Mouse (Mus musculus): ENCODE data around the gene Chst8. TPM values are rescaled to one million over a fixed set of nuclear protein-coding genes. Genes with fewer than 3 reads are reported as not detected.
A peak's percentile ranks its signal among the peaks of the same experiment; 100 is the strongest.

Chst8 gene
- polyA plus RNA-seq, 1 experiment from 2014 or later: 2.6 TPM

DNA sequence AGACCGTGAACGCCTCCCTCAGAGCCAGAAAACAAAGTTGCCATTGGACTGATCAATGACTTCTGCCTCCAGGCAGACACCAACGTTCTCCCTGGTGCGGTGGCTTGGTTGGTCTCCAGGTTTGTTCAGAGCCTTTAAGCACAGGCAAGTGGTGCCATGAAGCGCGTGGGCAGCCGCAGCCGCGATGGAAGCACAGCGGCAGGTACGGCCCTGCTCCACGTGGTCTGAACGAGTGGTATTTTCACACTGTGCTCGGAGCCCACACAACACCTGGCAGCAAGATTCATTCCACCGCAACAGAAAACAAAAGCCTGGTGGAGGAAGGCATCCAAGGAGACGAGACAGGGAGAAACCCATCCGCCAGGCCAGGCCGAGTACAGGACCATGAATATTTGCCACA, 7.3 kb upstream of the Chst8 start:
- 90% methylated on average over 18 of the region's 18 CpGs for WGBS
- H3K9me3 ChIP-seq (replicated peaks): no peaks in the 10 kb centered on the region
- no peak overlapping the region for H3K27ac ChIP-seq
- H3K4me1 ChIP-seq: peaks cover 5% of the 10 kb centered on the region
- peaks cover 2% of the 10 kb centered on the region for H3K27me3 ChIP-seq (ENCODE audit: low read depth, poor library complexity, severe bottlenecking)
- no peak overlapping the region for H3K4me3 ChIP-seq
- H3K36me3 ChIP-seq: no peaks in the 10 kb centered on the region
- no peak for DNase-seq (ENCODE audit: low spot score)

DNA sequence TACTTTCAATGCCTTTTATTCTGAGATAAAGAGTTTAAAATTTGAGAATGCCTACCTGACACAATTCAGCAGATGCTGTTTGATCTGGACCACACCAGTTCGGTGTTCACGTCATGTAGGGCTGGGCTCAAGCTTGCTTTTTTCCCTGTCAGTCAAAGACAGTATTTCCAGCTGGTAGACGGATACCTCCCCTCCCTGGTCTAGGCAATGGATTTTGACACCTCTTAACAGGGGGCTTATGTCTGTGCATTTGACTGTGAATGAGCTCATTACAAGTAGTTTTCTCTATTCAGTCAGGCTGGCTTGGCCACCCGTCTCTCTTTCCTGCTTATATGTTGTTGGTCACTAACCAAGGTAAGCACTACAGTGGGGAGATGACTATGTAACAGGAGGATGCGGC, 6.1 kb upstream of the Chst8 start:
- H3K36me3 ChIP-seq: no peaks in the 10 kb centered on the region
- H3K9me3 ChIP-seq (replicated peaks): no peaks in the 10 kb centered on the region
- H3K27me3 ChIP-seq (ENCODE audit: low read depth, poor library complexity, severe bottlenecking): peaks cover 13% of the 10 kb centered on the region
- peaks cover 5% of the 10 kb centered on the region for H3K4me1 ChIP-seq
- H3K4me3 ChIP-seq: no peak overlapping the region
- no peak overlapping the region for H3K27ac ChIP-seq
- 81% methylated on average over 5 of the region's 5 CpGs for WGBS
- DNase-seq (ENCODE audit: low spot score): no peak

DNA sequence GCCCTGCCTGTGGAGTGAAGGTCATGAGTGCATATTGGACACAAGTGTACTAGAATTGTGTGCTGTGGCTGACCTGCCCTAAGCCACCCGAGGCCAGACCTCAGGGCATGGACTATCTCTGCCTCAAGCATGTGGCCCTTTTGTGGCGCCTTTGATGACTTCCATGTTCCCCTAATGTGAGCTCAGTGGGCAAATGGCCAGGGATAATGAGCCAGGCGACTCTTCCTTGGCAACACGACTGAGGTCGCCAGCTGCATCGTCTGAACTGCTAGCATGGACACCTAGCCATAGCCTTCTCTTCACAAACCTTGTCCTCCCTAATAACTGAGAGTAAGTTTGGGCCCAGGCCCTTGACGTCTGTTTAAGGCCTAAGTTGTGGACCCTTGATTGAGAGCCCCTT, 4.5 kb upstream of the Chst8 start:
- Histone ChIP-seq H3K4me1 (peaks cover 21% of the 10 kb centered on the region), H3K4me3 (no peak overlapping the region), H3K36me3 (no peaks in the 10 kb centered on the region), H3K27ac (no peak overlapping the region), H3K27me3 (ENCODE audit: low read depth, poor library complexity, severe bottlenecking) (peaks cover 28% of the 10 kb centered on the region), H3K9me3 (replicated peaks) (no peaks in the 10 kb centered on the region)
- DNase-seq (ENCODE audit: low spot score): no peak
- WGBS: 84% methylated on average over 7 of the region's 7 CpGs

DNA sequence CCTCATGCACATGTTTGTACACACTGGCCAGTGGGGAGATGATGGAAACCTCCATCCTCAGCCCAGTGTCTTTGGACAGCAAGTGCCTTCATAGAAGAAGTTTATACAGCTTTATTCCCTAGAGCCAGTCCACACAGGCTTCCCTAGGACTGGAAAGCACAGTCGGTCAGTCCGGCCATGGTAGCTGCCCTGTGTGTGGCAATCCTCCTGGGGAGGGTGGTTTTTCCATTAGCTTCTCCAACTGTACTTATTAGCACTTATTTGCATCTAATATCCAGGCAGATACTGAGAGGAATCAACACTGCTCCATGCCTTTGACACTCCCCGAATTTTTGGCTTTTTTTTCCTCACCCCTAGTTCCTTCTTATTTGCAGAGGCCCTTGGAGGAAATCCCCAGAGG, 2.3 kb upstream of the Chst8 start:
- 83% methylated on average over 3 of the region's 3 CpGs for WGBS
- Histone ChIP-seq H3K27me3 (ENCODE audit: low read depth, poor library complexity, severe bottlenecking) (peaks cover 50% of the 10 kb centered on the region), H3K4me1 (peaks cover 31% of the 10 kb centered on the region), H3K4me3 (no peak overlapping the region), H3K36me3 (no peaks in the 10 kb centered on the region), H3K27ac (no peak overlapping the region), H3K9me3 (replicated peaks) (no peaks in the 10 kb centered on the region)
- DNase-seq (ENCODE audit: low spot score): no peak

DNA sequence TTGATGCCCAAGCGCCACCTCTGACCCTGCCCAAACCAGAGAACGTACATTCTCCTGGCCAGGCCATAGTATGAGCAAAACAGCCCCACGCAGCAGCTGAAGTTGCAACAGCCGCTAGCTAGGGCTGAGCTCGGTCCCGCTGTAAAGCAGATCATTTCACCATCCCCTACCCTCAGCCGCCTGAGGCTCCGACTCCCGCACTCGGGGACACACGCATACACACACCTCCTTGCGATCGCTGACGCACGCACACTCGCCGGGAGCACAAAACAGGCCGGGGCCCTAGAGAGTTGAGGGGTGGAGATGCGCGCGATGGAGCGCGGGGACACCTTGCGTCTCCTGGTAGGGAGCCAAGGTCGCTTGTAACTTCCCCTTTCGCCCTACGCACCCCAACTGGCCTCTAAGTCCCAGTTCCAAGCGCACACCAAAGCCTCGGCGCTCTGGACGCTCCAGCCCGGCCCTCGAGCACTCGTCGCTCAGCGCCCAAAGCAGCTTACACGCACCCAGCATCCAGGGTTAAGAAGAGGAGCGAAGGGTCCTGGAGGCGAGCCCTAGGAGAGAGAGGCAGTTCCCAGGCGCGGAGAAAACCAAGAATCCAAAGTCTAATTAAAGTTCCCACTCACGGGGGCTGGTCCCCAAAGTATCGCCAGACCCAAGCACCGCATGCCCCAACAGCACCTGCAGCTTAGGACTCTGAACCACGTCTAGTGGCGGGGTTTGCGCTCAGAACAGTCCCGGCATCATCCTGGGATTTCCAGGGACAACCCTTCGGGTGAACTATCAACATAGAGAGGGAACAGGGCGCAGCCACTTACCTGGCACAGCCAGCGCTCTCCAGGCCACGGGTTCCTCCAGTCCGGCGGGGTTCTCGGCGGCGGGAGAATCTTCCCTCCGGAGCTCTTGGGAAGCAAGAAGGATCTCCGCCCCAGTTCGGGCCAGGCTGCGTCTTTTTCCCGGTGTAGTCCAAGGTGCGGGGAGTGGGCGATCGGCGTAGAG, 682 bp downstream of the Chst8 start:
- Histone ChIP-seq H3K4me1 (peaks cover 31% of the 10 kb centered on the region), H3K27me3 (ENCODE audit: low read depth, poor library complexity, severe bottlenecking) (peaks cover 78% of the 10 kb centered on the region), H3K36me3 (no peaks in the 10 kb centered on the region), H3K9me3 (replicated peaks) (no peaks in the 10 kb centered on the region), H3K4me3 (peak overlapping the region; percentile 75), H3K27ac (0 out of 2 replicates have a peak overlapping the region, but pooled peaks have one; percentile 83)
- WGBS: under 1% methylated on average over 66 of the region's 66 CpGs
- DNase-seq (ENCODE audit: low spot score): peak; percentile 64

DNA sequence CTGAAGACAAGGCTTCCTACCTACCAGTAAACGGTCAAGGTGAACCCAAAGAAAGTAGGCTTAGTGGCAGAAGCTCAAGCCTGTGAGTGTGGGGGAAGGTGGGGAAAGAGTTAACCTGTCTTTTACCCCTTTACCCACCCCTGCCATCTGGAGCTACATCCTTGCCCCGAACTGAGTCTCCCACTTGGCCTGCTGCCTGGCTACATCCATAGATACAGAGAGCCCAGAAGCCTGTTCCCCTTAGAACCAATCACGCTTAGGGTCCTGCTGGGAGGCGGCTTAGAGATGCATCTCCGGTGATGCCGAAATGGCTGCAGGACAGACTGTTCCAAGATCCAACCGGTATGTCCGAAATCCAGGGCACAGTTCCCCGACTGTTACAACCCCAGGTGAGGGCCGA, 1.5 kb downstream of the Chst8 start:
- peaks cover 31% of the 10 kb centered on the region for H3K4me1 ChIP-seq
- H3K36me3 ChIP-seq: no peaks in the 10 kb centered on the region
- peak; percentile 47 for DNase-seq (ENCODE audit: low spot score)
- no peaks in the 10 kb centered on the region for H3K9me3 ChIP-seq (replicated peaks)
- no peak overlapping the region for H3K27ac ChIP-seq
- peaks cover 85% of the 10 kb centered on the region for H3K27me3 ChIP-seq (ENCODE audit: low read depth, poor library complexity, severe bottlenecking)
- H3K4me3 ChIP-seq: peak overlapping the region; percentile 75
- 5% methylated on average over 10 of the region's 10 CpGs for WGBS

DNA sequence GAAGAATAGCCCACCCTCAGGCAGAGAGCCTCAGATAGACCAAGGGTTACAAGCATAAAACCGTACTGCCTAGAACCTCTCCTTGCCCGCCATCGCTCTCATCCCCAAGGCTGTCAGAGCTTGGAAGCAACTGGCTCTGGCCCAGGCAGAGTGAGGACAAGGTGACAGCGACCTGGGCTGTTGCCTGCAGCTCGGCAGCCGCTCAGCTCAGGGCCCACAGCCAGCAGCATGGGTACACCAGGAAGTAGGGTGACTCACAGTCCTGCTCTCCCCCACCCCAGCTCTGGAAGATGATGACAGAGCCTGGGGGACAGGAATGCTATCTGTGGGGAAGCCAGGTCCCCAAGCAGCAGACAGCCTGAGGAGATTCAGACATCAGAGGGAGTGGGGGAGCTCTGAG, 6.2 kb downstream of the Chst8 start:
- no peaks in the 10 kb centered on the region for H3K36me3 ChIP-seq
- 72% methylated on average over 6 of the region's 6 CpGs for WGBS
- H3K9me3 ChIP-seq (replicated peaks): no peaks in the 10 kb centered on the region
- H3K4me3 ChIP-seq: no peak overlapping the region
- H3K4me1 ChIP-seq: peaks cover 8% of the 10 kb centered on the region
- H3K27ac ChIP-seq: no peak overlapping the region
- peaks cover 61% of the 10 kb centered on the region for H3K27me3 ChIP-seq (ENCODE audit: low read depth, poor library complexity, severe bottlenecking)
- DNase-seq (ENCODE audit: low spot score): no peak

DNA sequence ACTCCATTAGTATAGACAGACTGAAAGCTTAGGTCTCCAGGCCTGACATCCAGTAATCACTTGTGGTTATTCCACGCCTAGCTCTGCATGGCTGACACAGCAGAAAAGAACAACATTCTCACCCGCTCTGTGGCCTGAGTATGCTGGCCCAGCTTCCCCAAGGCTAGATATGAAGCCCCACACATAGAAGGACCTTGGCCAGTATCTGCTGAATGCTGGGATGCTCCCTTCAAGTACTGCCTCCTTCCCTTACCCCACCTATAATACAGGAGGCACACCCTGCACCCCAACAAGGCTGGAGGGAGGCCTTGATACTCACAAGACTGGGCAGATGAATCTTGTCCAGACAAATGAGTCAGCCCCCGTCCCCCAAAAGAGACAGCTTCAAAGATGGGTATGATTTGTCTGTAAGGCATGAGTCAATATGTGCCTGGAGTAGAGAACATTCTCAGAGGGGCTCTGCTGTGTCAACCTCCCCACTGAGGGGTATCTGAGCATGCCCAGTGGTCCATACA, 6.8 kb downstream of the Chst8 start:
- no peaks in the 10 kb centered on the region for H3K36me3 ChIP-seq
- peaks cover 5% of the 10 kb centered on the region for H3K4me1 ChIP-seq
- DNase-seq (ENCODE audit: low spot score): no peak
- WGBS: 96% methylated on average over 3 of the region's 3 CpGs
- peaks cover 59% of the 10 kb centered on the region for H3K27me3 ChIP-seq (ENCODE audit: low read depth, poor library complexity, severe bottlenecking)
- no peaks in the 10 kb centered on the region for H3K9me3 ChIP-seq (replicated peaks)
- no peak overlapping the region for H3K27ac ChIP-seq
- H3K4me3 ChIP-seq: no peak overlapping the region

DNA sequence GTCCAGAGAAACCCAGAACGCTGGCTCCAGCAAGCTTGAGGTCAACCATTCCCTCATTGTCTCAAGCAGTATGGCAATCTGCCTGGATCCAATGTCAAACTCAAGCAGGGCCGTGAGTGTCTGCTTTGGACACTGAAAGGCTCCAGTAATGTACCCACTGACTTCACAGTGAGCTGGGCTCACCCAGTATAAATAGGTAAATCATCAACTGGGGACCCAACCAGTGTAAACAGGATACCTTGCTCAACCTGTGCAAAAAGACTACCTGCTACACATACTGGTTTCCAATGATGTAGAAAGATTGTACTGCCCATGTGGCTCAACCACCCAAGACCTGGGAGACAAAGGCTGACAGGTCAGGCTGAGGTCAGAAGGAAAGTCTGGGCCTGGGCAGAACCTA, 7.5 kb downstream of the Chst8 start:
- Histone ChIP-seq H3K27me3 (ENCODE audit: low read depth, poor library complexity, severe bottlenecking) (peaks cover 54% of the 10 kb centered on the region), H3K4me1 (peaks cover 9% of the 10 kb centered on the region), H3K36me3 (no peaks in the 10 kb centered on the region), H3K9me3 (replicated peaks) (no peaks in the 10 kb centered on the region), H3K4me3 (no peak overlapping the region), H3K27ac (no peak overlapping the region)
- 92% methylated on average over 2 of the region's 2 CpGs for WGBS
- DNase-seq (ENCODE audit: low spot score): no peak

DNA sequence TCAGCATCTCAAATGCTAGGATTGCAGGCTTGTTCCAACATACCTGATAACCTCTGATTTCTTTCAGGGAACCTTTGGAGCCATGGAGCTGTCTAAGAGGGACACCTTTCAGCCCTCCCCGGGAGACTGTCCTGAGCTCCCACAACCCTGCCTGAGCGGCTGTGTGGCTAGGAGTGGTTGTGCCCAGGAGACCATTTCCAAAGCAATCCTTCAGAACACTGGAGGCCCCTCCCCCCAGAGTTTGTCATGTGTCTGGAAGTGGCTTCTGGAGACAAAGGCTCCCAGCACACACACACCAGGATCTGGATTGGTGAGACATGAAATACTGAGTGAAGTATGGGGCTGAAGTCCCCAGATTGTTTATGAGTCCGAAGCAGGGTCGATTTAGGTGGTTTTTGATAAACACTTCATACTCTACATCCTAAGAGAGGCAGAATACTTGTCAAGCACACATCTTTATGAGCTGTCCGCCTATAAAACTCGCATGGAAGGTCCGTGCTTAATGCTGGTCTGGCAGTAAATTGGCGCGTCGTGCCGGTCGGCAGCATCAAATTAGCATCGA, 12.5 kb downstream of the Chst8 start:
- Histone ChIP-seq H3K4me3 (peak overlapping the region; percentile 7; the same call in 1 of the 2 replicates), H3K27ac (peak overlapping the region; percentile 75), H3K27me3 (ENCODE audit: low read depth, poor library complexity, severe bottlenecking) (peaks cover 13% of the 10 kb centered on the region; the same call in 1 of the 2 replicates), H3K4me1 (peaks cover 42% of the 10 kb centered on the region), H3K9me3 (replicated peaks) (no peaks in the 10 kb centered on the region), H3K36me3 (no peaks in the 10 kb centered on the region)
- 30% methylated on average over 13 of the region's 13 CpGs for WGBS
- peak; percentile 58 for DNase-seq (ENCODE audit: low spot score)

DNA sequence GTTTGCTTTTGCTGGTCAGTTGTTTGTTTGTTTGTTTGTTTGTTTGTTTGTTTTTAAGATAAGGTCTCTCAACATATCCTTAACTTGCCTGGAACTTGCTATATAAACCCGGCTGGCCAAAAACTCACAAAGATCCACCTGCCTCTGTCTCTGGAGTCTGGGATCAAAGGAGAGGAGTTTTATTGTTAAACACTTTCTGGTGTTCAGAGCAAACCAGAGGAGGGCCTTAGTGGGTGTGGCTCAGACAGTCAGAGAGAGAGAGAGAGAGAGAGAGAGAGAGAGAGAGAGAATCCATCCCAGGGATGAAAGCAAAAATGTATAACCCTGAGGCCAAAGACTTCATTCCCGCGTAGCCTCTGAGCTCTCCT, 13.1 kb downstream of the Chst8 start:
- WGBS: 11% methylated on average over 3 of the region's 3 CpGs
- Histone ChIP-seq H3K36me3 (no peaks in the 10 kb centered on the region), H3K27me3 (ENCODE audit: low read depth, poor library complexity, severe bottlenecking) (peaks cover 17% of the 10 kb centered on the region; the same call in 1 of the 2 replicates), H3K27ac (peak overlapping the region; percentile 75), H3K4me3 (0 out of 2 replicates have a peak overlapping the region, but pooled peaks have one; percentile 7), H3K9me3 (replicated peaks) (no peaks in the 10 kb centered on the region), H3K4me1 (peaks cover 42% of the 10 kb centered on the region)
- DNase-seq (ENCODE audit: low spot score): no peak

DNA sequence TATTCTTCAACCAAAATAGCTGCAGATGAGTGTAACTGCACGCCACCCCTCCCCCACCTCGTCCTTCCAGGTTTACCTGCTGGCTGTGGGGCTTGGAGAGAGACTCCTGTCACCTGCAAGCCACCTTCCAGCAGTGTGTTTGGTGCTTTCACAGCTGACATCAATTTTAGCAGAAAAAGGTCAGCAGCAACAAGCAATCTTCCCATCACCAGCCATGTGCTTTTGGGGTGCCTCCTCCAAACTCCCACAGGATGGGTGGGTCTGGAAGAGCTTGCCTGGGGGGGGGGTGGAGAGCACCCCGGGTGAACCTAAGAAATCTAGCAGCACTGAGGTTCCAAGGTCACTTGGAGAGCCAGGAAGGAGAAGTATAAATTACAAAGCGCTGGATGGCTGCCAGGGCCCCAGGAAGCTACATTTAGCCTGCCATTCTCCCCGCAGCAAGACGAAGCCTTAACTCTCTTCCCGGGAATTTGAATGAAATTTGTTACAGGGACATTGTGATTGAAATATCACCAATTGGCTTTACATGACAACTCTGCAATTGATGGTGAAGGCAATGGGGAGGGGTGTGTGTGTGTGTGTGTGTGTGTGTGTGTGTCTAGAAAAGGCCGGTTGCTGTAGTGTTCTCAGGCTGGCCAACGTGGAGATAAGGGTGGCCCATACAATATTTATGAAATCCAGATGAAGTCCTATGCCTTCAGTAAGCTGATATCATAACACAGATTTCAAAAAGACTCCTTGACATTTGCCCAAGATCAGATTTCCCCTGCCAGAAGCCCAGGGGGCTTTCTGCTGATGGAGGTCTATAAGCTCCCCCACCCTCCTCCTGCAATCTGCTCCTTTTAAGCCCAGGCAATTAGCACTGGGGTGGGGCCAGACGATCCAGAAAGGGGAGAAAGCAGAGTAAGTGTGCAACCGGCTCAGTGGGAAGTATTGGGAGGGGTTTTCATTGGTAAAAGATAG, 13.8 kb downstream of the Chst8 start:
- no peak for DNase-seq (ENCODE audit: low spot score)
- Histone ChIP-seq H3K9me3 (replicated peaks) (no peaks in the 10 kb centered on the region), H3K36me3 (no peaks in the 10 kb centered on the region), H3K27ac (peak overlapping the region; percentile 78), H3K4me3 (peak overlapping the region; percentile 36), H3K27me3 (ENCODE audit: low read depth, poor library complexity, severe bottlenecking) (peaks cover 17% of the 10 kb centered on the region; the same call in 1 of the 2 replicates), H3K4me1 (peaks cover 46% of the 10 kb centered on the region)
- WGBS: 7% methylated on average over 11 of the region's 11 CpGs
